Mouse (Mus musculus): ENCODE measurements around the gene Amd2.

Gene Amd2

DNA sequence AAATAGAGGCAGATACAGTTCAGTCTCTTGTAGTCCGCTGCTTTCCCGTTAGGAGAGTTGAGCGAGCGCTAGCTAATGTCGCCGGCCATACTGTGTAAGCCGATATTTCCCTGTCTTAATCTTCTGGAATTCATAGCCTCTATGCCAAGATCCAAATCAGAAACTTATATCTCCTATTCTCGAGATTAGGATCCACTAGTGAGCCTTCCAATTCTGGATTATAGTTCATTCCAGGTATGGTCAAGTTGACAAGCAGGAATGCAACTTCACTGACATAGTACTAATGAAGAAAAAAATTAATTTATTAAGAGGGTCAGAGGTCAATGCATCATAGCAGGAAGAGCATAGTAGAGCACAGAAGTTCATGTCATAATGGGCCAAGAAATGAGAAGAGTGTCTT is at the start of gene Amd2:
Amd2 (minus strand) TSS at position 101 of the 400 bp plus-strand sequence.
- no peak for DNase-seq (ENCODE audit: low spot score in 2 of 2)

DNA sequence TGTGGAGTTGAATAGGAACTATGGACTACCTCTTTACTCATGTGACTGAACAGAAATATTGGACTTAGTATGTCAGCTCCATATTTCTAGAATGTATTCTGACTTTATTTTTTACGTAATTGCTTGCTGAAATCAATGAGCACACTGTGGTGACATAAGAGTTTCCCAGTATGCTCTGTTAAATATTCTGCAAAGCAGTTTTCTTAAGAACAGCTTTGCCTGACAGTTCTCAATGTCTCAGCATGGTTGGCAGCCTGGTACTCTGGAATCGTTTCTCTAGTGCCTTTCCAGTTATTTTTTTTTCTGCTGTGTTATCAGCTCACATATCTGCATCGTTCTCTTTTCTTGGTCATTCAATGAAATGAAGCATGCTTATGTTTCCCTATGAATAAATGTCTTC is 49.6 kb upstream of the Amd2 start:
- no peak for DNase-seq (ENCODE audit: low spot score in 2 of 2)

DNA sequence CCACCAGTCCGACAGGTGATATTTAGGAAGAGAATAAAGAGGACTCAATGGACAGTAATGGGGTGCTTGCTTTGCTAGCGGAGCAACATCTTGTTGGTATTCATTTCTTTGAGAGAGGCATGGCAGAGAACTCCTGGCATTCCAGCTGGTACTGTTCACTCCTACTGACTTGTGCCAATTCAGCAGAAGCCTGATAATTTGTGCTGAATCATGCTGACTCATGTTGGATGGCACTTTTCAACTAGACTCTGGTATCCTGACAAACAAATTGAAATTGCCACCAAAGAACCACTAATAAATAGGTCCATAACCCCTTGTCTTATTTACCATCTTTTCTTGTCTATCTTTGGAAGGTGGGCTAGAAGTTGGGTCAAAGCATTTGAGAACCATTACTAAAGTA is 25.9 kb upstream of the Amd2 start:
- DNase-seq (ENCODE audit: low spot score in 2 of 2) = no peak

DNA sequence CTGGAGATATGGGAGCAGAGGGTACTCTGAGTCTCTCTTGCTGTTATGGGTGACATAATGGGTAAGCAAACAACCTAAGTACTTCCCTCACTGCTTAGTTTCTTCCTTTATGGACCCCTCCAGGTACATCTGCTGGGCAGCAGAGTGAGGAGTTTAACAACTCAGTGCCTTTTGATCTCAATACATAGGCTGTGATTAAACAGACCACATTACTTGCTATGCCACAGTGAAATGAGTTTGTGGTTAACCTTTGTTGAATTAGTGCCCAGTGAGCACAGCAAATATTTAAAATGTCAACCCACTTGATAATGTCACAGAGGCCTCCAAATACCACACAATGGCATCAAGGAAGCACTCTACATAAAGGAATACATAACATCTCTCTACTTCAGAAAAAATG is 2.6 kb upstream of the Amd2 start:
- DNase-seq (ENCODE audit: low spot score in 2 of 2) = no peak

Measured in right cerebral cortex, adult 2 months (tissue).